Mouse (Mus musculus): ENCODE measurements at regions not wholly inside any gene's neighbourhood (a gene's known extent, or its start where the extent isn't known, plus 50 kb on each side); places are given as distances from the start of the nearest gene placed in this dataset.

DNA sequence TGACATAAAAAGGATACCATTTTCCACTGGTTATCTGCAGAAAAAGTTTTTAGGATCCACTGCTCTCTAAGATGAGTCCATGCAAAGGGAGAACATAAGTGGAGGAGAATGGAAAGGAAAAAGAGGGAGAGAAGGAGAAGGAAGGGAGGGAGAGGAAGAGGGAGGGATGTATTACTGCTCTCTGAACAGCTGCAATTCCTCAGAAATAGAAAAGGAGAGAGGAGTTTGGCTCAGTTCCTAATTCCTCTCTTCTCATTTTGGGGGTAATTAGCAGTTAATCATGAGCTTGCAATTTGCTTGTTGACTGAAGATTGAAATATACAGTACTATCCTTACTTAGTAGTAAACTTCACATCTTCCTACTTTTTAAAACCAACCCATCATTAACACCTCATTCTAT lies 193.5 kb upstream of the Diaph2 start:
- no peaks in the 10 kb centered on the region for H3K79me2 ChIP-seq (ENCODE audit: control insufficient read depth, insufficient read depth, low read length, poor library complexity)
- no peak for TF ChIP-seq USF1 (IDR thresholded peaks at IDR 0.05; ENCODE audit: low read depth, low read length)
- TF ChIP-seq GATA1 (IDR thresholded peaks at IDR 0.05; ENCODE audit: low read depth, low read length), result no peak
- no peak for TF ChIP-seq ZKSCAN1 (IDR thresholded peaks at IDR 0.05; ENCODE audit: low read depth, low read length)
- TF ChIP-seq TAL1 (IDR thresholded peaks at IDR 0.05; ENCODE audit: low read length), result no peak
- no peak for TF ChIP-seq NELFE (IDR thresholded peaks at IDR 0.05; ENCODE audit: low read depth, low read length)
- no peak for TF ChIP-seq UBTF (IDR thresholded peaks at IDR 0.05; ENCODE audit: borderline replicate concordance, insufficient read depth, low read depth, low read length)
- TF ChIP-seq RCOR1 (IDR thresholded peaks at IDR 0.05; ENCODE audit: low read depth, low read length), result no peak
- no peak for TF ChIP-seq SMC3 (IDR thresholded peaks at IDR 0.05; ENCODE audit: low read depth, low read length)
- no peak for TF ChIP-seq JUND (IDR thresholded peaks at IDR 0.05; ENCODE audit: low read depth, low read length)
- TF ChIP-seq CHD1 (IDR thresholded peaks at IDR 0.05; ENCODE audit: low read depth, low read length), result no peak
- TF ChIP-seq BHLHE40 (IDR thresholded peaks at IDR 0.05; ENCODE audit: borderline replicate concordance, low read depth, low read length), result no peak
- no peak for TF ChIP-seq E2F4 (IDR thresholded peaks at IDR 0.05; ENCODE audit: borderline replicate concordance, low read depth, low read length)
- no peak for TF ChIP-seq HCFC1 (IDR thresholded peaks at IDR 0.05; ENCODE audit: low read depth, low read length)
- TF ChIP-seq SIN3A (IDR thresholded peaks at IDR 0.05; ENCODE audit: low read length), result no peak
- no peak for TF ChIP-seq TBP (IDR thresholded peaks at IDR 0.05; ENCODE audit: low read depth, low read length)
- no peak for TF ChIP-seq RAD21 (IDR thresholded peaks at IDR 0.05; ENCODE audit: low read depth, low read length)
- H3K36me3 ChIP-seq (ENCODE audit: control insufficient read depth in 1 of 2, insufficient read depth in 2 of 2, low read length in 2 of 2), result no peaks in the 10 kb centered on the region
- no peak overlapping the region for H3K9ac ChIP-seq (ENCODE audit: control insufficient read depth, low read depth, low read length, poor library complexity, severe bottlenecking)
- H3K4me3 ChIP-seq (ENCODE audit: control insufficient read depth in 1 of 2, insufficient read depth in 1 of 2, low read depth in 2 of 2, low read length in 2 of 2), result no peak overlapping the region
- H3K9me3 ChIP-seq (replicated peaks; ENCODE audit: insufficient read depth, low read length), result no peaks in the 10 kb centered on the region
- no peak overlapping the region for H3K27ac ChIP-seq (ENCODE audit: control insufficient read depth, low read depth, low read length)
- H3K4me1 ChIP-seq (ENCODE audit: control insufficient read depth in 1 of 2, insufficient read depth in 2 of 2, low read length in 2 of 2), result no peaks in the 10 kb centered on the region
- no peak for DNase-seq (ENCODE audit: low read depth, low spot score)
- no peaks in the 10 kb centered on the region for H3K27me3 ChIP-seq (ENCODE audit: control insufficient read depth in 1 of 2, insufficient read depth in 2 of 2, low read length in 2 of 2)

DNA sequence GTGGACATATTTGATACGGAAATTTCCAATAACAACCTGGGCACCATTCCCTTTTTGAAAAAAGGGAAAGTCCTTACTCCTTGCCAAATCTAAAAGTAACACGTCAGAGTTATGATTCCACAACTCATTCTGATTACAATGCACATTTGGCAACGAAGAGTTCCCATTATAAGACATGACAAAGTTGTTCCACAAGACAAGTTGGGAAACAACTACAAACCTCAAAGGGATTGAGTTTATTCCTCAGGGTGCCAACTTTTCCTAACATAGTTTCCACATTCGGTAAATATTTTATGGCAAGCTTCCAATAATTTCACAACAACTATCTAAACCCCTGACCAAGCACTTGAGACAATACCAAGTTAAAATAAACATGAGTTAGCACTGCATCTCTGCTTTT lies 150.1 kb upstream of the Diaph2 start:
- H3K4me3 ChIP-seq (ENCODE audit: control insufficient read depth in 1 of 2, insufficient read depth in 1 of 2, low read depth in 2 of 2, low read length in 2 of 2), result no peak overlapping the region
- H3K79me2 ChIP-seq (ENCODE audit: control insufficient read depth, insufficient read depth, low read length, poor library complexity), result no peaks in the 10 kb centered on the region
- no peaks in the 10 kb centered on the region for H3K36me3 ChIP-seq (ENCODE audit: control insufficient read depth in 1 of 2, insufficient read depth in 2 of 2, low read length in 2 of 2)
- no peaks in the 10 kb centered on the region for H3K9me3 ChIP-seq (replicated peaks; ENCODE audit: insufficient read depth, low read length)
- H3K27ac ChIP-seq (ENCODE audit: control insufficient read depth, low read depth, low read length), result no peak overlapping the region
- TF ChIP-seq ZMIZ1 (IDR thresholded peaks at IDR 0.05; ENCODE audit: low read depth, low read length) (no peak), CHD1 (IDR thresholded peaks at IDR 0.05; ENCODE audit: low read depth, low read length) (no peak)
- no peak for DNase-seq (ENCODE audit: low read depth, low spot score)
- H3K9ac ChIP-seq (ENCODE audit: control insufficient read depth, low read depth, low read length, poor library complexity, severe bottlenecking), result no peak overlapping the region
- no peaks in the 10 kb centered on the region for H3K4me1 ChIP-seq (ENCODE audit: control insufficient read depth in 1 of 2, insufficient read depth in 2 of 2, low read length in 2 of 2)
- H3K27me3 ChIP-seq (ENCODE audit: control insufficient read depth in 1 of 2, insufficient read depth in 2 of 2, low read length in 2 of 2), result no peaks in the 10 kb centered on the region

All from MEL (cell line).